Mouse (Mus musculus): ENCODE results near the gene H2afy. TPM values are rescaled to one million over a fixed set of nuclear protein-coding genes. Genes with fewer than 3 reads are reported as not detected.

H2afy gene
- total RNA-seq, 2 experiments from 2014 or later: 104 to 106 TPM

DNA sequence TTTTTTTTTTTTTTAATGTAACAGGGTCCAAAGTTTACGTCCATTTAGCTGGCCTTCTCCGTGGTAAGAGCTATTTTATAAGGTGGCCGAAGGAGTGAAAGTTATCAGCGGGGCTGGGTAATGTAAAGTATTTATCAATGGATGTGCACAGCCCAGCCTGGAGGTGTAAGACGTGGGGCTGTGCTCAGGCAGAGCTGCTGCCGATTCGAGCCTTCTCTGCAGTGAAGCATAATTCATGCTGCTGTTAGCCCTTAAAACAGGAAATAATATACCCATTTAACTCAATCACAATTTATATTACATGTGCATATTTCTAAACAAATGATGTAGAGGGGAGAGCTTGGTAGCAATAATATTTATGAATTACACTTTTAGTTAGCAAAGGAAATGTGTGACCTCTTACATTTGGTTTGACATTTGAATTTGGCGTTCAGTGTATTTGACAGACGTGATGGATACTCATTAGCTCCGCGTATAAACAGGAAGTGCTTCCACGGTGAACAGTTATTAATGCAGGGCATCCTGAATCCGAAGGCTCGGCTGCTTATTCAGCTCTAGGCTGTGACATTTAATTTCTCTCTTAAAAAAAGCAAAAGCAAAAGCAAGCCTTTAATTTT is 111.6 kb downstream of the H2afy start:
- DNase-seq (ENCODE audit: low spot score in 2 of 2): no peak

Other genes starting within 250 kb of the H2afy start
- gene Tifab, start 42.5 kb upstream of the H2afy start, total RNA-seq (2021): 1 to 10 TPM; 1.7 to 1.9 TPM
- gene Neurog1, start 115.8 kb upstream of the H2afy start, total RNA-seq (2021): under 1 TPM in 1 of 2 experiments, not detected in 1; 0.35 TPM
- gene Cxcl14, start 160.2 kb upstream of the H2afy start, total RNA-seq (2021): 100 to 1,000 TPM; 140 to 160 TPM